Mouse (Mus musculus) CH12.LX (cell line): ENCODE measurements around the gene Med13. TPM values are rescaled to one million over a fixed set of nuclear protein-coding genes. Genes with fewer than 3 reads are reported as not detected.

Experiments
- DNase-seq: peaks from one replicate; pipeline ENCODE4 v3.0.0-alpha.2; 2013; ENCODE audit errors: extremely low read depth
- H3K27ac ChIP-seq: 2 replicates; pipeline ENCODE4 v1.5.1; 2012; ENCODE audit warnings: low read depth, mild to moderate bottlenecking, control low read depth, moderate library complexity; ENCODE audit not compliant: insufficient read depth
- H3K27me3 ChIP-seq: replicated peaks from 2 replicates; pipeline ENCODE3; 2012; ENCODE audit warnings: inconsistent platforms
- H3K36me3 ChIP-seq, 2 experiments: replicated peaks in 1 of 2; 2 replicates each; pipeline versions ENCODE3 to v1.6.1; 2012; ENCODE audit warnings: inconsistent platforms in 1 of 2, low read length in 1 of 2, mild to moderate bottlenecking in 1 of 2, mixed read lengths in 1 of 2, moderate library complexity in 1 of 2; ENCODE audit not compliant: control insufficient read depth in 1 of 2, insufficient read depth in 1 of 2
- H3K4me1 ChIP-seq, 2 experiments: 2 replicates each; pipeline ENCODE4 v1.6.1; 2012; ENCODE audit warnings: inconsistent platforms in 1 of 2, moderate library complexity in 1 of 2; ENCODE audit not compliant: insufficient read depth in 2 of 2, control insufficient read depth in 1 of 2
- H3K4me2 ChIP-seq: 2 replicates; pipeline ENCODE4 v1.6.1; 2012; ENCODE audit warnings: low read depth, mild to moderate bottlenecking, control low read depth; ENCODE audit not compliant: poor library complexity, insufficient read depth, severe bottlenecking
- H3K4me3 ChIP-seq, 3 experiments: fragments of 150-350 bp in 1 of 3; sonication (generic) in 1 of 3; replicated peaks in 1 of 3; 2 replicates each; pipeline versions ENCODE3 to v1.5.1; 2011 to 2012; ENCODE audit warnings: low read depth in 2 of 3, low read length in 2 of 3, mild to moderate bottlenecking in 2 of 3, moderate library complexity in 2 of 3, control low read depth in 1 of 3, improper control_type of control experiment in 1 of 3, inconsistent platforms in 1 of 3, mixed read lengths in 1 of 3; ENCODE audit not compliant: poor library complexity in 1 of 3
- H3K79me2 ChIP-seq: replicated peaks from 2 replicates; pipeline ENCODE4 v1.6.1; 2012; ENCODE audit warnings: mild to moderate bottlenecking, moderate library complexity; ENCODE audit not compliant: control insufficient read depth, poor library complexity, insufficient read depth, severe bottlenecking; ENCODE audit errors: extremely low read depth
- H3K9ac ChIP-seq: 2 replicates; pipeline ENCODE4 v1.6.1; 2012; ENCODE audit warnings: low read depth, mild to moderate bottlenecking, control low read depth, moderate library complexity; ENCODE audit not compliant: insufficient read depth
- H3K9me3 ChIP-seq: replicated peaks from 2 replicates; pipeline ENCODE3; 2012; ENCODE audit warnings: low read length, inconsistent platforms, mixed read lengths
- BHLHE40 ChIP-seq: IDR thresholded peaks from 2 replicates; pipeline ENCODE4 v1.6.1; 2011; ENCODE audit warnings: mild to moderate bottlenecking, low read depth, low read length, improper control_type of control experiment
- CHD1 ChIP-seq: IDR thresholded peaks from 2 replicates; pipeline ENCODE4 v1.6.1; 2012; ENCODE audit warnings: low read depth, low read length, improper control_type of control experiment, inconsistent platforms
- CHD2 ChIP-seq: IDR thresholded peaks from 2 replicates; pipeline ENCODE4 v1.6.1; 2011; ENCODE audit warnings: low read length, improper control_type of control experiment
- E2F4 ChIP-seq: IDR thresholded peaks from 2 replicates; pipeline ENCODE4 v1.6.1; 2011; ENCODE audit warnings: low read depth, low read length, improper control_type of control experiment; ENCODE audit not compliant: insufficient replicate concordance
- ELF1 ChIP-seq: IDR thresholded peaks from 2 replicates; pipeline ENCODE4 v1.6.1; 2014; ENCODE audit warnings: low read depth, mild to moderate bottlenecking, inconsistent platforms, low read length, improper control_type of control experiment
- EP300 ChIP-seq: IDR thresholded peaks from 2 replicates; pipeline ENCODE4 v1.6.1; 2011; ENCODE audit warnings: low read length, improper control_type of control experiment
- HCFC1 ChIP-seq: IDR thresholded peaks from 2 replicates; pipeline ENCODE4 v1.6.1; 2012; ENCODE audit warnings: low read depth, mild to moderate bottlenecking, inconsistent platforms, low read length, improper control_type of control experiment
- IRF4 ChIP-seq: IDR thresholded peaks from 2 replicates; pipeline ENCODE4 v1.6.1; 2014; ENCODE audit warnings: low read depth, mild to moderate bottlenecking, inconsistent platforms, low read length, improper control_type of control experiment
- JUND ChIP-seq: conservative IDR thresholded peaks from 2 replicates; pipeline ENCODE4 v1.6.1; 2011; ENCODE audit warnings: low read depth, low read length, improper control_type of control experiment
- MAFK ChIP-seq: IDR thresholded peaks from 2 replicates; pipeline ENCODE4 v1.6.1; 2011; ENCODE audit warnings: low read length, improper control_type of control experiment; ENCODE audit not compliant: insufficient replicate concordance
- MAX ChIP-seq: IDR thresholded peaks from 2 replicates; pipeline ENCODE4 v1.6.1; 2011; ENCODE audit warnings: low read length, improper control_type of control experiment
- MEF2A ChIP-seq: IDR thresholded peaks from 2 replicates; pipeline ENCODE4 v1.6.1; 2014; ENCODE audit warnings: low read depth, mild to moderate bottlenecking, inconsistent platforms, low read length, improper control_type of control experiment, borderline replicate concordance
- POLR2AphosphoS2 ChIP-seq: IDR thresholded peaks from 2 replicates; pipeline ENCODE4 v1.6.1; 2011; ENCODE audit warnings: low read depth, low read length, improper control_type of control experiment
- RCOR1 ChIP-seq: conservative IDR thresholded peaks from 2 replicates; pipeline ENCODE4 v1.6.1; 2012; ENCODE audit warnings: low read depth, mild to moderate bottlenecking, inconsistent platforms, low read length, improper control_type of control experiment
- SIN3A ChIP-seq: IDR thresholded peaks from 2 replicates; pipeline ENCODE4 v1.6.1; 2012; ENCODE audit warnings: low read length, improper control_type of control experiment, inconsistent platforms
- UBTF ChIP-seq: IDR thresholded peaks from 2 replicates; pipeline ENCODE4 v1.6.1; 2012; ENCODE audit warnings: low read depth, mild to moderate bottlenecking, inconsistent platforms, low read length, improper control_type of control experiment, moderate library complexity
- ZC3H11A ChIP-seq: IDR thresholded peaks from 2 replicates; pipeline ENCODE4 v1.6.1; 2012; ENCODE audit warnings: low read depth, mild to moderate bottlenecking, inconsistent platforms, low read length, improper control_type of control experiment
- ZMIZ1 ChIP-seq: IDR thresholded peaks from 2 replicates; pipeline ENCODE4 v1.6.1; 2012; ENCODE audit warnings: low read depth, mild to moderate bottlenecking, inconsistent platforms, low read length, improper control_type of control experiment
- dilution Hi-C: fragments of 300-500 bp; cut with MboI; formaldehyde crosslinking; loops from 2 replicates; pipeline ENCODE4 v1.14.3; 2020; ENCODE audit warnings: low sequenced_read_pairs; ENCODE audit not compliant: extremely low pct_unique_long_range_greater_than_20kb, extremely low pct_ligation_motif_present
- in situ Hi-C: fragments of 300-500 bp; cut with MboI; formaldehyde crosslinking; loops from 3 replicates; pipeline ENCODE4 v1.14.3; 2019; ENCODE audit warnings: low sequenced_read_pairs, low pct_ligation_motif_present, low pct_unique_long_range_greater_than_20kb, mixed read lengths
- polyA plus RNA-seq: library from polyadenylated mRNA; unstranded; fragments of >175 nt; gene quantifications from 2 replicates; pipeline ENCODE4 v1.2.1, GENCODE M21; 2012; ENCODE audit warnings: low read depth; ENCODE audit not compliant: insufficient read length
- total RNA-seq, 2 experiments: library from RNA; depleted of rRNA; stranded (reverse); fragments of 300-350 nt in 1 of 2; fragments of >200 nt in 1 of 2; gene quantifications; 2 replicates each; pipeline ENCODE4 v1.2.3; 2012 to 2014

Med13 gene
- total and polyA plus RNA-seq, 3 experiments: 37.9 to 47.6 (median 41.5) TPM

GRCm38 (mm10) chr11:86231781-86232350, 125.5 kb downstream of the Med13 start:
- Histone ChIP-seq H3K4me2 (no peak overlapping the region), H3K4me3 (no peak overlapping the region), H3K27ac (0 out of 2 replicates have a peak overlapping the region, but pooled peaks have one; percentile 6), H3K9ac (no peak overlapping the region), H3K27me3 (no peaks in the 10 kb centered on the region), H3K79me2 (no peaks in the 10 kb centered on the region), H3K36me3 (peaks cover 40 to 80% of the 10 kb centered on the region in 2 experiments), H3K4me1 (peaks cover 4 to 23% of the 10 kb centered on the region in 2 experiments), H3K9me3 (no peaks in the 10 kb centered on the region)
- dilution Hi-C loops: no loop called here
- peak; percentile 24 for DNase-seq
- in situ Hi-C loops: no loop called here
- no peak for TF ChIP-seq E2F4
- no peak for TF ChIP-seq CHD2
- no peak for TF ChIP-seq EP300
- no peak for TF ChIP-seq CHD1
- no peak for TF ChIP-seq MEF2A
- no peak for TF ChIP-seq RCOR1

GRCm38 (mm10) chr11:86226646-86227180, 130.7 kb downstream of the Med13 start:
- dilution Hi-C loops (no loop called here), in situ Hi-C loops (no loop called here)
- peaks cover 6 to 23% of the 10 kb centered on the region in 2 experiments for H3K4me1 ChIP-seq
- no peak overlapping the region for H3K9ac ChIP-seq
- H3K79me2 ChIP-seq: peaks cover 4% of the 10 kb centered on the region; the same call in 1 of the 2 replicates
- peaks cover 42 to 86% of the 10 kb centered on the region in 2 experiments for H3K36me3 ChIP-seq
- H3K9me3 ChIP-seq: no peaks in the 10 kb centered on the region
- H3K4me3 ChIP-seq: no peak overlapping the region
- no peaks in the 10 kb centered on the region for H3K27me3 ChIP-seq
- H3K4me2 ChIP-seq: no peak overlapping the region
- peak overlapping the region; percentile 13 for H3K27ac ChIP-seq
- peak; percentile 46 for DNase-seq
- TF ChIP-seq BHLHE40 (no peak), IRF4 (peak; percentile 54; the same call in 1 of the 2 replicates)

- H3K79me2 ChIP-seq: peaks cover 4% of the 10 kb centered on the region; the same call in 1 of the 2 replicates
- no peak overlapping the region for H3K4me2 ChIP-seq
- H3K27me3 ChIP-seq: no peaks in the 10 kb centered on the region
- H3K27ac ChIP-seq: no peak overlapping the region
- peaks cover 6 to 17% of the 10 kb centered on the region in 2 experiments for H3K4me1 ChIP-seq
- no peak for DNase-seq
- no peaks in the 10 kb centered on the region for H3K9me3 ChIP-seq
- in situ Hi-C loops (no loop called here), dilution Hi-C loops (no loop called here)
- no peak overlapping the region for H3K4me3 ChIP-seq
- TF ChIP-seq UBTF: no peak
- TF ChIP-seq ZC3H11A: no peak
- TF ChIP-seq HCFC1: no peak
- TF ChIP-seq SIN3A: no peak
- TF ChIP-seq POLR2AphosphoS2: no peak
- no peak for TF ChIP-seq ZMIZ1
- no peak for TF ChIP-seq MAFK
- TF ChIP-seq ELF1: no peak
- TF ChIP-seq MAX: no peak
- no peak for TF ChIP-seq EP300
- no peak for TF ChIP-seq JUND
- no peak for TF ChIP-seq CHD1
- no peak overlapping the region for H3K9ac ChIP-seq
- peaks cover 37 to 85% of the 10 kb centered on the region in 2 experiments for H3K36me3 ChIP-seq
Observed at GRCm38 (mm10) chr11:86225761-86226160, 131.6 kb downstream of the Med13 start.
